In the genomic region with DNA sequence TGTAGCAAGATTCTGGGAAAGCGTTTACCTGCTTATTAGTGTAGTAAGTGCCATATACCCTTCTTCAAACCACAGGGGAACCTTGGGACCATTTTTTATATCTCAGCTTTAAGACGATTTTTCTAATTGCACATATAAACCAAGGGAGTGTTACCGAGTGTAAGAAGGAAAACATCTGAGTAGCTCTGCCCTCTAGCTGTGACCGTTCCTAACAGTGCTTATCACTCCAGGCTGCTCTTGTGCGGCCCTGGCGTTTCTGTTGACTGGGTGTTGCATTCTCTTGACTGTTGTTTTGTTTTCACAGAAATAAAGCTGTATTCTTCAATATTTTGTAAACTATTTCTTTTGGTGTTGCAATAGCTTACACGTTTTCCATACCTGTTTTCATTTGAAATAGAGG, we compare ENCODE assay signal across 17 mouse cellular contexts. TPM values are rescaled to one million over a fixed set of nuclear protein-coding genes. Genes with fewer than 3 reads are reported as not detected.
A peak's percentile ranks its signal among the peaks of the same experiment; 100 is the strongest.
DNase-seq lines count a peak whose midpoint lies in the region; ATAC-seq and TF ChIP-seq lines count a peak whose summit lies in the region.
"Had no signal": no experiment of that assay in that cellular context is flagged by ENCODE, and none has a peak within 500 bp of the region (broad histone marks: within the 10 kb centered on the region; RNA-seq: fewer than 3 reads in every experiment).

No protein-coding gene starts in this region.

- TF ChIP-seq CTCF in Patski (IDR thresholded peaks at IDR 0.05) = peak; percentile 8

- peak overlapping the region; percentile 17; the same call in 1 of the 2 replicates for H3K9ac ChIP-seq in liver, embryonic 12.5 days
- no peak overlapping the region for H3K9ac ChIP-seq in liver, embryonic 11.5 days (ENCODE audit: low read depth, low read length)
- H3K9ac ChIP-seq in hindbrain, embryonic 13.5 days = no peak overlapping the region
- H3K9ac ChIP-seq: forebrain, postnatal 0 days; limb, embryonic 15.5 days; midbrain, embryonic 12.5 days; stomach, embryonic 15.5 days had no signal

- peaks cover 67% of the 10 kb centered on the region for H3K36me3 ChIP-seq in liver, embryonic 12.5 days
- H3K36me3 ChIP-seq in liver, embryonic 11.5 days (ENCODE audit: control insufficient read depth, insufficient read depth, low read length) = peaks cover 16% of the 10 kb centered on the region
- peaks cover 55% of the 10 kb centered on the region for H3K36me3 ChIP-seq in hindbrain, embryonic 13.5 days

- no peaks in the 10 kb centered on the region for H3K9me3 ChIP-seq in liver, embryonic 12.5 days (replicated peaks)
- no peaks in the 10 kb centered on the region for H3K9me3 ChIP-seq in liver, embryonic 11.5 days (ENCODE audit: control insufficient read depth, low read length)
- no peaks in the 10 kb centered on the region for H3K9me3 ChIP-seq in hindbrain, embryonic 13.5 days
- H3K9me3 ChIP-seq: limb, embryonic 15.5 days; midbrain, embryonic 12.5 days; stomach, embryonic 15.5 days had no signal

- no peaks in the 10 kb centered on the region for H3K27me3 ChIP-seq in liver, embryonic 12.5 days (replicated peaks)
- H3K27me3 ChIP-seq in liver, embryonic 11.5 days (replicated peaks; ENCODE audit: control insufficient read depth, insufficient read depth, low read length) = no peaks in the 10 kb centered on the region
- H3K27me3 ChIP-seq in Patski = no peaks in the 10 kb centered on the region
- H3K27me3 ChIP-seq in hindbrain, embryonic 13.5 days = no peaks in the 10 kb centered on the region
- H3K27me3 ChIP-seq: limb, embryonic 15.5 days; midbrain, embryonic 12.5 days; stomach, embryonic 15.5 days had no signal

- POLR2A ChIA-PET in Patski (lab: Charles Lee) = no interaction called here

- no peak overlapping the region for H3K4me2 ChIP-seq in liver, embryonic 12.5 days
- H3K4me2 ChIP-seq in liver, embryonic 11.5 days = no peak overlapping the region
- no peak overlapping the region for H3K4me2 ChIP-seq in hindbrain, embryonic 13.5 days
- H3K4me2 ChIP-seq: limb, embryonic 15.5 days; midbrain, embryonic 12.5 days; stomach, embryonic 15.5 days had no signal

- H3K4me3 ChIP-seq in liver, embryonic 12.5 days = no peak overlapping the region
- no peak overlapping the region for H3K4me3 ChIP-seq in liver, embryonic 11.5 days (ENCODE audit: low read depth, low read length)
- H3K4me3 ChIP-seq in hindbrain, embryonic 13.5 days = no peak overlapping the region
- H3K4me3 ChIP-seq: limb, embryonic 15.5 days; midbrain, embryonic 12.5 days; myocyte; stomach, embryonic 15.5 days had no signal

- no peak for ATAC-seq in liver, embryonic 12.5 days
- ATAC-seq in liver, embryonic 11.5 days (replicated peaks; ENCODE audit: low FRiP score) = no peak
- no peak for ATAC-seq in Patski
- peak; percentile 85 for ATAC-seq in megakaryocyte progenitor cell, adult 5-6 weeks (replicated peaks; ENCODE audit: poor library complexity)
- no peak for ATAC-seq in hindbrain, embryonic 13.5 days (ENCODE audit: low FRiP score)
- ATAC-seq: forebrain, postnatal 0 days; intestine, embryonic 16.5 days had no signal

- H3K4me1 ChIP-seq in liver, embryonic 12.5 days = no peaks in the 10 kb centered on the region
- no peaks in the 10 kb centered on the region for H3K4me1 ChIP-seq in liver, embryonic 11.5 days (replicated peaks; ENCODE audit: control insufficient read depth, insufficient read depth, low read length)
- no peaks in the 10 kb centered on the region for H3K4me1 ChIP-seq in hindbrain, embryonic 13.5 days (replicated peaks)
- H3K4me1 ChIP-seq: limb, embryonic 15.5 days; midbrain, embryonic 12.5 days; stomach, embryonic 15.5 days had no signal

- CTCF ChIA-PET in Patski (lab: Charles Lee) = interaction anchor here (1.0 to 1.1 kb wide), 2 partner anchors 19 to 73 kb away, joined by 3 to 4 read pairs; no protein-coding TSS in a partner anchor

- no peak overlapping the region for H3K27ac ChIP-seq in liver, embryonic 12.5 days
- H3K27ac ChIP-seq in liver, embryonic 11.5 days (ENCODE audit: low read depth, low read length) = no peak overlapping the region
- no peak overlapping the region for H3K27ac ChIP-seq in hindbrain, embryonic 13.5 days
- H3K27ac ChIP-seq: limb, embryonic 15.5 days; midbrain, embryonic 12.5 days; stomach, embryonic 15.5 days had no signal

- in situ Hi-C loops in Patski (cut with MboI; ENCODE audit: low pct_unique_long_range_greater_than_20kb) = no loop called here

- no peak for DNase-seq in liver, embryonic 11.5 days (ENCODE audit: low spot score)
- peak; percentile 66 for DNase-seq in CD4-positive, CD25-positive, alpha-beta regulatory T cell, adult 2 months (ENCODE audit: low read depth, low spot score)
- DNase-seq in Patski (ENCODE audit: low read depth, low spot score) = no peak
- no peak for DNase-seq in adrenal gland, adult 8-10 months
- DNase-seq: adrenal gland, postnatal 10 days; cerebellum, adult 18-20 months; forebrain, postnatal 0 days; kidney, postnatal 10 days; spleen, adult 18-20 months had no signal

- 55% methylated on average over 7 of the region's 7 CpGs for WGBS in liver, embryonic 12.5 days (ENCODE audit: insufficient replicate concordance)
- WGBS in liver, embryonic 11.5 days = 74% methylated on average over 7 of the region's 7 CpGs
- 87% methylated on average over 7 of the region's 7 CpGs for WGBS in hindbrain, embryonic 13.5 days

RNA-seq across cellular contexts. Expression of a gene that starts 23.2 kb away (rescaled TPM):
- 32.4 TPM in 2 replicates for polyA plus RNA-seq in liver, embryonic 12.5 days (2016; fragmentation: Nextera tagmentation; extraction: Ambion mirVana)
- 57.1 and 58.0 TPM in 2 replicates for polyA plus RNA-seq in liver, embryonic 11.5 days (2014; fragmentation: Nextera tagmentation; extraction: Ambion mirVana)
- polyA plus RNA-seq in Patski (2021) = 58.3 TPM
- total RNA-seq in megakaryocyte progenitor cell, adult 5-6 weeks (2015) = 48.0 and 55.0 TPM in 2 replicates
- 44.5 and 44.8 TPM in 2 replicates for total RNA-seq in megakaryocyte progenitor cell, adult 5-6 weeks (2017)
- 47.1 and 49.5 TPM in 2 replicates for polyA plus RNA-seq in hindbrain, embryonic 13.5 days (2015; fragmentation: Nextera tagmentation; extraction: Ambion mirVana)
- total RNA-seq in adrenal gland, adult 8-10 months (2022) = 10 to 100 TPM; 44.9 to 54.8 (median 45.7) TPM

RNA-seq across cellular contexts. Expression of a gene that starts 24.0 kb away (rescaled TPM):
- 20.7 and 21.0 TPM in 2 replicates for polyA plus RNA-seq in liver, embryonic 12.5 days (2016; fragmentation: Nextera tagmentation; extraction: Ambion mirVana)
- polyA plus RNA-seq in liver, embryonic 11.5 days (2014; fragmentation: Nextera tagmentation; extraction: Ambion mirVana) = 30.2 and 32.1 TPM in 2 replicates
- 28.8 TPM for polyA plus RNA-seq in Patski (2021)
- total RNA-seq in megakaryocyte progenitor cell, adult 5-6 weeks (2015) = 152 and 189 TPM in 2 replicates
- total RNA-seq in megakaryocyte progenitor cell, adult 5-6 weeks (2017) = 115 and 156 TPM in 2 replicates
- polyA plus RNA-seq in hindbrain, embryonic 13.5 days (2015; fragmentation: Nextera tagmentation; extraction: Ambion mirVana) = 21.1 and 24.0 TPM in 2 replicates
- total RNA-seq in adrenal gland, adult 8-10 months (2022) = 10 to 100 TPM; 27.4 to 38.9 (median 36.4) TPM
